Mouse (Mus musculus) lung, postnatal 0 days (tissue): ENCODE measurements around the gene Selenof.

Experiments used
- CTCF ChIP-seq: IDR thresholded peaks from 2 replicates; pipeline ENCODE4 v1.5.1; 2016; ENCODE audit warnings: antibody characterized with exemption, mild to moderate bottlenecking
- EP300 ChIP-seq: IDR thresholded peaks from 2 replicates; pipeline ENCODE4 v1.6.1; 2016; ENCODE audit warnings: antibody characterized with exemption, mild to moderate bottlenecking, control low read depth

DNA sequence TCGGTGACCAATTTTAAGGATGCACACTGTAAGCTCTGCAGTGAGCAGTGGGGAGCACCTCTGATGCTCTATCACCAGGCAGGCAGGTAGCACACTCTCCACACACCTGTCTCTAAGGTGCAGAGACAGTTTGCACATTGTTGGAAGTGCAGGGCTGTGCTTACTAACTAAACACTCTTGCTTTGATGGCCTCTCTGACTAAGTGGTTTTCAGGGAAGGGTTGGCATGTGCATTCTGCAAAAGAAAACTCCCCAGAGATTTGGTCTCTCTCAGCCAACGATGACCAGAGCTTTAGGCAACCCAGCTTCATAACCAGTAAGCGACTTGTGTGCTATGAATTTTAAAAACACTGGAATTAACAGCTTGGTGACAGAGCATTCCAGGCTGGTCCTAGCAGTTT lies 29.3 kb upstream of the Selenof start:
- TF ChIP-seq EP300 (peak; percentile 69), CTCF (no peak)
